Mouse (Mus musculus) kidney, embryonic 16.5 days (tissue): ENCODE measurements around the gene Pick1. TPM values are rescaled to one million over a fixed set of nuclear protein-coding genes. Genes with fewer than 3 reads are reported as not detected.

ENCODE experiments used
- ATAC-seq: fragments of 200-750 bp; cut with Nextera tagmentation; 2 replicates; pipeline ENCODE4 v1.8.0; 2017; ENCODE audit warnings: moderate TSS enrichment; ENCODE audit not compliant: low FRiP score, low TSS enrichment
- H3K27ac ChIP-seq: fragments of 300-500 bp; sonication (generic); 2 replicates; pipeline ENCODE4 v1.5.1; 2014; ENCODE audit warnings: low read length
- H3K27me3 ChIP-seq: fragments of 300-500 bp; sonication (generic); 2 replicates; pipeline ENCODE4 v1.6.1; 2014; ENCODE audit warnings: low read length, control low read depth, mixed read lengths; ENCODE audit not compliant: insufficient read depth
- H3K36me3 ChIP-seq: fragments of 300-500 bp; sonication (generic); 2 replicates; pipeline ENCODE4 v1.6.1; 2014; ENCODE audit warnings: low read length, control low read depth, mixed read lengths; ENCODE audit not compliant: insufficient read depth
- H3K4me1 ChIP-seq: fragments of 300-500 bp; sonication (generic); 2 replicates; pipeline ENCODE4 v1.6.1; 2014; ENCODE audit warnings: low read length, control low read depth, mixed read lengths; ENCODE audit not compliant: insufficient read depth
- H3K4me2 ChIP-seq: fragments of 300-500 bp; sonication (generic); replicated peaks from 2 replicates; pipeline ENCODE4 v1.6.1; 2014; ENCODE audit warnings: low read depth, low read length
- H3K4me3 ChIP-seq: fragments of 300-500 bp; sonication (generic); 2 replicates; pipeline ENCODE4 v1.5.1; 2014; ENCODE audit warnings: mild to moderate bottlenecking, low read length
- H3K9ac ChIP-seq: fragments of 300-500 bp; sonication (generic); replicated peaks from 2 replicates; pipeline ENCODE4 v1.6.1; 2014; ENCODE audit warnings: low read length
- H3K9me3 ChIP-seq: fragments of 300-500 bp; sonication (generic); 2 replicates; pipeline ENCODE4 v1.6.1; 2016; ENCODE audit warnings: low read length, control low read depth
- WGBS: fragments of 180-500 bp; shearing (Covaris S2); extraction: QIAGEN DNeasy Blood & Tissue Kit; methylation state at CpG from one replicate; pipeline ENCODE4 v1.1.7; 2014; 5-methylcytosine and 5-hydroxymethylcytosine counted together
- polyA plus RNA-seq: library from polyadenylated mRNA; unstranded; fragments of >200 nt; fragmentation: Nextera tagmentation; extraction: Ambion mirVana; gene quantifications from 2 replicates; pipeline ENCODE4 v1.2.1, GENCODE M21; 2015

Pick1 gene
- polyA plus RNA-seq, 1 experiment from 2014 or later, result 57.8 TPM

DNA sequence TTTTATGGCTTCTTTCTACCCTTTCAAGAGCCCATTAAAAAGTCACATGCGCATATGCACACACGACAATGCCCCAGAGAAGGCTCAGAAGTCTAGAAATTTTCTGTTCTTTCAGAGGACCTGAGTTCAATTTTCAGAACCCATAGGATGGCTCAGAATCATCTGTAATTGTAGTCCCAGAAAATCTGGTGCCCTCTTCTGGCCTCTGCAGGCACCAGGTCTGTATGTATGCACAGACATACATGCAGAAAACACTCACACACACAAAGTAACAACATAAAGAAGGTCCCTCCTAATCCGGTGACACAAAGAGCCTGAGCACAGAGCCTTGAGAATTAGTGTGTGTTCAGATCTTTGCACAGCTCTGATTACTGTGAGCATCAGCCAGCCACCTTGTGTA, 61.4 kb downstream of the Pick1 start:
- Histone ChIP-seq H3K27me3 (no peaks in the 10 kb centered on the region), H3K27ac (no peak overlapping the region), H3K4me3 (no peak overlapping the region), H3K4me2 (no peak overlapping the region), H3K9me3 (no peaks in the 10 kb centered on the region), H3K36me3 (no peaks in the 10 kb centered on the region; the same call in none of the 2 replicates), H3K4me1 (peaks cover 5% of the 10 kb centered on the region; the same call in 1 of the 2 replicates), H3K9ac (no peak overlapping the region)
- WGBS, result 63% methylated on average over 3 of the region's 3 CpGs
- no peak for ATAC-seq

DNA sequence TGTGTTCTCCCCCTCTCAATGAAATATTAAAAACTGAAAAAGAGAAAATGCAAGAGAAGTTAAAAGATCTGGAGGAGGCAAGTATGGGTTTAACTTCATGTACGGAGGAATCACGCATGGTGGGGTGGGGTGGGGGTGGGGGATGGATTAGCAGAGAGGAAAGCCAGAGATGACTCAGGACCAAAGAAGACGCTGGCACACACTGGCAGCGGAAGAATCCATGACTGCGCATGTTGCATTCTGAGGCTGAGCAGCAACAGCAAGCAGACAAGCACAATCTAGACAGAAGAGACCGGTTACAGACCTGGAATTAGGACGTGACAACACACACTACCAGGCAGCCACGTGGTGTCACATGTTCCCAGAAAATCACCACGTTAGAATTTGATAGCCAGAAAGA, 63.8 kb downstream of the Pick1 start:
- no peak for ATAC-seq
- no peaks in the 10 kb centered on the region for H3K9me3 ChIP-seq
- no peak overlapping the region for H3K9ac ChIP-seq
- no peaks in the 10 kb centered on the region for H3K27me3 ChIP-seq
- no peaks in the 10 kb centered on the region for H3K4me1 ChIP-seq
- 87% methylated on average over 9 of the region's 9 CpGs for WGBS
- H3K27ac ChIP-seq, result no peak overlapping the region
- H3K4me2 ChIP-seq, result no peak overlapping the region
- no peak overlapping the region for H3K4me3 ChIP-seq
- no peaks in the 10 kb centered on the region for H3K36me3 ChIP-seq

DNA sequence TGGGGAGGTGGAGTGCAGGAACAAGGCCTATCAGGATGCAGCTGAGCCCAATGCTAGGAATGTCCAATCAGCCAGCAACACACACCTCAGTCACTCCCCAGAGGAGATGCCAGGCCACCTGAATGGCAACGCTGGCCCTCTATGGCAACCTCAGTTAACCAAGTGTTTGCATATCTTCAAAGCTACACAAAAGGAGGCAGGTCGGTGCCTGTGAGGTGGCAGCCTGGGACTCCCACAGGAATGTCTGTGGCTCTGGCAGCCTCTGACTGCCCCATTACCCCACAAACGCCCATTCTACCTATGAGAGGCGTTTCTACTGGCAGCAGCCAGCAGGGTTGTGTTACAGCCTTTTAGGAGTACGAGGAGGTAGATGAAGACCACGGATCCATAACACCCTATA, 69.6 kb downstream of the Pick1 start:
- Histone ChIP-seq H3K9me3 (no peaks in the 10 kb centered on the region), H3K36me3 (0 out of 2 replicates have a peak, but pooled peaks cover 2% of the 10 kb centered on the region), H3K4me3 (no peak overlapping the region), H3K27me3 (no peaks in the 10 kb centered on the region), H3K27ac (no peak overlapping the region), H3K9ac (no peak overlapping the region), H3K4me2 (no peak overlapping the region), H3K4me1 (no peaks in the 10 kb centered on the region)
- no peak for ATAC-seq
- WGBS, result 83% methylated on average over 6 of the region's 6 CpGs

Other genes starting within 250 kb of the Pick1 start
- 521 and 528 TPM in 2 replicates for gene H1f0, start 200.7 kb upstream of the Pick1 start, polyA plus RNA-seq
- gene Galr3, start 187.3 kb upstream of the Pick1 start, polyA plus RNA-seq, result not detected in 2 replicates
- 51.7 and 52.5 TPM in 2 replicates for gene Ankrd54, start 166.3 kb upstream of the Pick1 start, polyA plus RNA-seq
- gene Eif3l, start 154.0 kb upstream of the Pick1 start, polyA plus RNA-seq, result 254 and 260 TPM in 2 replicates
- 8.5 and 8.9 TPM in 2 replicates for gene Micall1, start 120.3 kb upstream of the Pick1 start, polyA plus RNA-seq
- gene Polr2f, start 88.2 kb upstream of the Pick1 start, polyA plus RNA-seq, result 264 and 294 TPM in 2 replicates
- 10.1 and 11.9 TPM in 2 replicates for gene 1700088E04Rik, start 87.9 kb upstream of the Pick1 start, polyA plus RNA-seq
- gene Sox10, start 63.9 kb upstream of the Pick1 start, polyA plus RNA-seq, result 0.51 and 0.56 TPM in 2 replicates
- gene Gm49486, start 218 bp downstream of the Pick1 start, polyA plus RNA-seq, result 0.55 and 0.72 TPM in 2 replicates
- gene Slc16a8, start 25.6 kb downstream of the Pick1 start, polyA plus RNA-seq, result 0.24 and 0.30 TPM in 2 replicates
- 12.5 and 17.7 TPM in 2 replicates for gene Baiap2l2, start 56.4 kb downstream of the Pick1 start, polyA plus RNA-seq
- 18.3 and 21.1 TPM in 2 replicates for gene Pla2g6, start 99.2 kb downstream of the Pick1 start, polyA plus RNA-seq
- gene Maff, start 117.4 kb downstream of the Pick1 start, polyA plus RNA-seq, result 3.7 and 4.0 TPM in 2 replicates
- 75.0 and 80.5 TPM in 2 replicates for gene Tmem184b, start 174.4 kb downstream of the Pick1 start, polyA plus RNA-seq
- 66.0 and 71.5 TPM in 2 replicates for gene Csnk1e, start 226.4 kb downstream of the Pick1 start, polyA plus RNA-seq